Mouse (Mus musculus): ENCODE measurements around the gene Zc3hc1. TPM values are rescaled to one million over a fixed set of nuclear protein-coding genes. Genes with fewer than 3 reads are reported as not detected.

The Zc3hc1 gene
- polyA plus RNA-seq, 1 experiment from 2014 or later: 14.4 TPM

GRCm38 (mm10) chr6:30359762-30360509 is 30.9 kb downstream of the Zc3hc1 start:
- Histone ChIP-seq H3K4me2 (ENCODE audit: low read depth, low read length) (no peak overlapping the region), H3K27me3 (ENCODE audit: insufficient read depth, low read length) (no peaks in the 10 kb centered on the region), H3K4me1 (ENCODE audit: insufficient read depth) (peaks cover 8% of the 10 kb centered on the region; the same call in 1 of the 2 replicates), H3K27ac (ENCODE audit: low read depth) (no peak overlapping the region), H3K36me3 (replicated peaks; ENCODE audit: insufficient read depth, low read length) (peaks cover 3% of the 10 kb centered on the region; the same call in 1 of the 2 replicates), H3K9me3 (ENCODE audit: low read length) (no peaks in the 10 kb centered on the region), H3K4me3 (ENCODE audit: low read depth, low read length) (no peak overlapping the region), H3K9ac (replicated peaks) (no peak overlapping the region)
- TF ChIP-seq CTCF (IDR thresholded peaks at IDR 0.05; ENCODE audit: low read depth) (no peak), EP300 (IDR thresholded peaks at IDR 0.05; ENCODE audit: low read depth) (no peak)
- WGBS (ENCODE audit: insufficient replicate concordance): 68% methylated on average over 12 of the region's 12 CpGs
- DNase-seq (no peak), ATAC-seq (no peak)

GRCm38 (mm10) chr6:30357561-30358177 is 33.2 kb downstream of the Zc3hc1 start:
- WGBS (ENCODE audit: insufficient replicate concordance): 18% methylated on average over 9 of the region's 9 CpGs
- H3K27me3 ChIP-seq (ENCODE audit: insufficient read depth, low read length): no peaks in the 10 kb centered on the region
- no peak for TF ChIP-seq EP300 (IDR thresholded peaks at IDR 0.05; ENCODE audit: low read depth)
- peak; percentile 97 for TF ChIP-seq CTCF (IDR thresholded peaks at IDR 0.05; ENCODE audit: low read depth)
- H3K27ac ChIP-seq (ENCODE audit: low read depth): no peak overlapping the region
- no peaks in the 10 kb centered on the region for H3K9me3 ChIP-seq (ENCODE audit: low read length)
- H3K4me2 ChIP-seq (ENCODE audit: low read depth, low read length): no peak overlapping the region
- ATAC-seq (peak; percentile 67), DNase-seq (peak; percentile 85)
- no peaks in the 10 kb centered on the region for H3K36me3 ChIP-seq (replicated peaks; ENCODE audit: insufficient read depth, low read length)
- H3K4me1 ChIP-seq (ENCODE audit: insufficient read depth): peaks cover 8% of the 10 kb centered on the region; the same call in 1 of the 2 replicates
- H3K4me3 ChIP-seq (ENCODE audit: low read depth, low read length): no peak overlapping the region
- H3K9ac ChIP-seq (replicated peaks): no peak overlapping the region

- H3K9me3 ChIP-seq (ENCODE audit: low read length): no peaks in the 10 kb centered on the region
- TF ChIP-seq CTCF (IDR thresholded peaks at IDR 0.05; ENCODE audit: low read depth) (peak; percentile 22; the same call in 1 of the 2 replicates), EP300 (IDR thresholded peaks at IDR 0.05; ENCODE audit: low read depth) (no peak)
- H3K27me3 ChIP-seq (ENCODE audit: insufficient read depth, low read length): no peaks in the 10 kb centered on the region
- no peak overlapping the region for H3K9ac ChIP-seq (replicated peaks)
- 87% methylated on average over 12 of the region's 12 CpGs for WGBS (ENCODE audit: insufficient replicate concordance)
- no peak overlapping the region for H3K4me2 ChIP-seq (ENCODE audit: low read depth, low read length)
- ATAC-seq (0 out of 2 replicates have a peak, but pooled peaks have one; percentile 26), DNase-seq (no peak)
- peaks cover 8% of the 10 kb centered on the region; the same call in 1 of the 2 replicates for H3K4me1 ChIP-seq (ENCODE audit: insufficient read depth)
- H3K36me3 ChIP-seq (replicated peaks; ENCODE audit: insufficient read depth, low read length): no peaks in the 10 kb centered on the region
- no peak overlapping the region for H3K4me3 ChIP-seq (ENCODE audit: low read depth, low read length)
- H3K27ac ChIP-seq (ENCODE audit: low read depth): no peak overlapping the region
These were observed 34.1 kb downstream of the Zc3hc1 start for GRCm38 (mm10) chr6:30356680-30357079.

- peaks cover 8% of the 10 kb centered on the region; the same call in 1 of the 2 replicates for H3K4me1 ChIP-seq (ENCODE audit: insufficient read depth)
- H3K9me3 ChIP-seq (ENCODE audit: low read length): no peaks in the 10 kb centered on the region
- no peaks in the 10 kb centered on the region for H3K36me3 ChIP-seq (replicated peaks; ENCODE audit: insufficient read depth, low read length)
- TF ChIP-seq CTCF (IDR thresholded peaks at IDR 0.05; ENCODE audit: low read depth): no peak
- no peak for TF ChIP-seq EP300 (IDR thresholded peaks at IDR 0.05; ENCODE audit: low read depth)
- no peak overlapping the region for H3K27ac ChIP-seq (ENCODE audit: low read depth)
- 75% methylated on average over 5 of the region's 5 CpGs for WGBS (ENCODE audit: insufficient replicate concordance)
- no peak for DNase-seq
- H3K4me2 ChIP-seq (ENCODE audit: low read depth, low read length): no peak overlapping the region
- H3K4me3 ChIP-seq (ENCODE audit: low read depth, low read length): no peak overlapping the region
- H3K9ac ChIP-seq (replicated peaks): no peak overlapping the region
- H3K27me3 ChIP-seq (ENCODE audit: insufficient read depth, low read length): no peaks in the 10 kb centered on the region
- ATAC-seq: peak; percentile 37
These were observed 34.7 kb downstream of the Zc3hc1 start for GRCm38 (mm10) chr6:30356161-30356560.

GRCm38 (mm10) chr6:30355701-30356100 is 35.1 kb downstream of the Zc3hc1 start:
- H3K27ac ChIP-seq (ENCODE audit: low read depth): no peak overlapping the region
- H3K4me1 ChIP-seq (ENCODE audit: insufficient read depth): peaks cover 8% of the 10 kb centered on the region; the same call in 1 of the 2 replicates
- H3K9ac ChIP-seq (replicated peaks): no peak overlapping the region
- no peaks in the 10 kb centered on the region for H3K9me3 ChIP-seq (ENCODE audit: low read length)
- no peak overlapping the region for H3K4me3 ChIP-seq (ENCODE audit: low read depth, low read length)
- ATAC-seq (peak; percentile 67), DNase-seq (peak; percentile 36)
- WGBS (ENCODE audit: insufficient replicate concordance): 72% methylated on average over 8 of the region's 8 CpGs
- TF ChIP-seq EP300 (IDR thresholded peaks at IDR 0.05; ENCODE audit: low read depth) (no peak), CTCF (IDR thresholded peaks at IDR 0.05; ENCODE audit: low read depth) (no peak)
- H3K4me2 ChIP-seq (ENCODE audit: low read depth, low read length): no peak overlapping the region
- no peaks in the 10 kb centered on the region for H3K27me3 ChIP-seq (ENCODE audit: insufficient read depth, low read length)
- no peaks in the 10 kb centered on the region for H3K36me3 ChIP-seq (replicated peaks; ENCODE audit: insufficient read depth, low read length)

GRCm38 (mm10) chr6:30354760-30355159 is 36.1 kb downstream of the Zc3hc1 start:
- 16% methylated on average over 5 of the region's 5 CpGs for WGBS (ENCODE audit: insufficient replicate concordance)
- no peak for DNase-seq
- peaks cover 8% of the 10 kb centered on the region; the same call in 1 of the 2 replicates for H3K4me1 ChIP-seq (ENCODE audit: insufficient read depth)

More at GRCm38 (mm10) chr6:30354760-30355159, 36.1 kb downstream of the Zc3hc1 start:
- no peaks in the 10 kb centered on the region for H3K9me3 ChIP-seq (ENCODE audit: low read length)
- H3K36me3 ChIP-seq (replicated peaks; ENCODE audit: insufficient read depth, low read length): no peaks in the 10 kb centered on the region
- TF ChIP-seq CTCF (IDR thresholded peaks at IDR 0.05; ENCODE audit: low read depth) (no peak), EP300 (IDR thresholded peaks at IDR 0.05; ENCODE audit: low read depth) (no peak)
- H3K4me3 ChIP-seq (ENCODE audit: low read depth, low read length): no peak overlapping the region
- no peak overlapping the region for H3K4me2 ChIP-seq (ENCODE audit: low read depth, low read length)
- H3K27ac ChIP-seq (ENCODE audit: low read depth): no peak overlapping the region
- no peaks in the 10 kb centered on the region for H3K27me3 ChIP-seq (ENCODE audit: insufficient read depth, low read length)
- ATAC-seq: no peak
- H3K9ac ChIP-seq (replicated peaks): no peak overlapping the region

All from liver, postnatal 0 days (tissue).